In the genomic region with DNA sequence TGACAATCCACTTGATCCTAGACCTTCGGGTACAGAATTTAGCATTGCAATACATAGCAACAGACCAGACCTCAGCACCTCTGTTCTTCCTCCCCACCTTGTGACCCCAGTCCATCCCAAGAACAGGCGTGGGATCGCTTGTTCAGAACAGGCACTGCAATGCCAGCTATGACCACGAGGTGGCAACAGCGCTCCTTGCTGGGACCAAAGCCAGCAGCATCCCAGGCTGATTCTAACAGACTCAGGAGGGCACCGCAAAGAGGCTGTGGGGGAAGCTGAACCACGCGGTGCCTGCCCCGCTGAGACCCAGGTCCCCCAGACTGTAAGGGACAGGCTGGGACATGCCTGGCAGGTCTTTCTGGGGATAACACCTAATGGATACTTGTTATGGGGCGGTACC, we compare ENCODE assay signal across 8 mouse cellular contexts. TPM values are rescaled to one million over a fixed set of nuclear protein-coding genes. Genes with fewer than 3 reads are reported as not detected.
A peak's percentile ranks its signal among the peaks of the same experiment; 100 is the strongest.
DNase-seq lines count a peak whose midpoint lies in the region; ATAC-seq and TF ChIP-seq lines count a peak whose summit lies in the region.

No protein-coding gene starts in this region.

- WGBS in heart, embryonic 14.5 days: 2% methylated on average over 10 of the region's 10 CpGs
- WGBS in liver, embryonic 13.5 days (ENCODE audit: insufficient replicate concordance): 2% methylated on average over 10 of the region's 10 CpGs
- 5% methylated on average over 10 of the region's 10 CpGs for WGBS in neural tube, embryonic 11.5 days
- WGBS in stomach, embryonic 16.5 days: 2% methylated on average over 10 of the region's 10 CpGs

- H3K4me2 ChIP-seq in heart, embryonic 14.5 days (ENCODE audit: low read length): no peak overlapping the region
- H3K4me2 ChIP-seq in liver, embryonic 13.5 days: 0 out of 2 replicates have a peak overlapping the region, but pooled peaks have one; percentile 17
- no peak overlapping the region for H3K4me2 ChIP-seq in neural tube, embryonic 11.5 days (ENCODE audit: low read depth)
- no peak overlapping the region for H3K4me2 ChIP-seq in stomach, embryonic 16.5 days (ENCODE audit: low read depth, low read length)

- H3K4me1 ChIP-seq in bone marrow macrophage, adult 2 months (ENCODE audit: control insufficient read depth, insufficient read depth, low read length): no peaks in the 10 kb centered on the region; the same call in 1 of the 2 replicates
- no peaks in the 10 kb centered on the region for H3K4me1 ChIP-seq in embryonic fibroblast, embryonic 13.5 days (ENCODE audit: control insufficient read depth, insufficient read depth, low read length)
- no peaks in the 10 kb centered on the region for H3K4me1 ChIP-seq in heart, embryonic 14.5 days (ENCODE audit: control insufficient read depth in 2 of 2, insufficient read depth in 2 of 2, low read length in 2 of 2)
- H3K4me1 ChIP-seq in liver, embryonic 13.5 days (replicated peaks): peaks cover 19% of the 10 kb centered on the region
- H3K4me1 ChIP-seq in neural tube, embryonic 11.5 days (ENCODE audit: control insufficient read depth, insufficient read depth, low read length): no peaks in the 10 kb centered on the region
- no peaks in the 10 kb centered on the region for H3K4me1 ChIP-seq in stomach, embryonic 16.5 days (ENCODE audit: control insufficient read depth, insufficient read depth, low read length)

- TF ChIP-seq POLR2A in bone marrow macrophage, adult 2 months (IDR thresholded peaks at IDR 0.05; ENCODE audit: borderline replicate concordance, low read depth, low read length): no peak
- no peak for TF ChIP-seq POLR2A in embryonic fibroblast, embryonic 13.5 days (IDR thresholded peaks at IDR 0.05; ENCODE audit: low read depth, low read length)

- TF ChIP-seq CTCF in bone marrow macrophage, adult 2 months (IDR thresholded peaks at IDR 0.05; ENCODE audit: low read depth, low read length): peak; percentile 72
- peak; percentile 100 for TF ChIP-seq CTCF in embryonic fibroblast, embryonic 13.5 days (IDR thresholded peaks at IDR 0.05; ENCODE audit: borderline replicate concordance, insufficient read depth, low read length)

- no peaks in the 10 kb centered on the region for H3K9me3 ChIP-seq in heart, embryonic 14.5 days (ENCODE audit: control insufficient read depth, low read length)
- H3K9me3 ChIP-seq in liver, embryonic 13.5 days (replicated peaks): no peaks in the 10 kb centered on the region
- H3K9me3 ChIP-seq in neural tube, embryonic 11.5 days (ENCODE audit: control insufficient read depth, low read length): no peaks in the 10 kb centered on the region
- H3K9me3 ChIP-seq in stomach, embryonic 16.5 days (replicated peaks; ENCODE audit: control insufficient read depth, low read length): no peaks in the 10 kb centered on the region

- no peaks in the 10 kb centered on the region for H3K36me3 ChIP-seq in heart, embryonic 14.5 days (ENCODE audit: control insufficient read depth, insufficient read depth, low read length)
- no peaks in the 10 kb centered on the region for H3K36me3 ChIP-seq in liver, embryonic 13.5 days
- no peaks in the 10 kb centered on the region for H3K36me3 ChIP-seq in neural tube, embryonic 11.5 days (ENCODE audit: control insufficient read depth, insufficient read depth, low read length)
- no peaks in the 10 kb centered on the region for H3K36me3 ChIP-seq in stomach, embryonic 16.5 days (ENCODE audit: control insufficient read depth, insufficient read depth, low read length)

- no peaks in the 10 kb centered on the region for H3K27me3 ChIP-seq in heart, embryonic 14.5 days (ENCODE audit: control insufficient read depth, insufficient read depth, low read length)
- no peaks in the 10 kb centered on the region for H3K27me3 ChIP-seq in liver, embryonic 13.5 days
- no peaks in the 10 kb centered on the region for H3K27me3 ChIP-seq in neural tube, embryonic 11.5 days (ENCODE audit: control insufficient read depth, insufficient read depth, low read length)
- H3K27me3 ChIP-seq in stomach, embryonic 16.5 days (ENCODE audit: control insufficient read depth, insufficient read depth, low read length): no peaks in the 10 kb centered on the region

- H3K9ac ChIP-seq in heart, embryonic 14.5 days (ENCODE audit: low read length): no peak overlapping the region
- no peak overlapping the region for H3K9ac ChIP-seq in liver, embryonic 13.5 days
- no peak overlapping the region for H3K9ac ChIP-seq in neural tube, embryonic 11.5 days (ENCODE audit: low read length)
- no peak overlapping the region for H3K9ac ChIP-seq in stomach, embryonic 16.5 days (ENCODE audit: low read length)

- H3K4me3 ChIP-seq in bone marrow macrophage, adult 2 months (ENCODE audit: insufficient read depth, low read length): no peak overlapping the region
- no peak overlapping the region for H3K4me3 ChIP-seq in embryonic fibroblast, embryonic 13.5 days (ENCODE audit: insufficient read depth, low read length)
- H3K4me3 ChIP-seq in heart, embryonic 14.5 days (ENCODE audit: control insufficient read depth in 1 of 2, insufficient read depth in 1 of 2, low read depth in 1 of 2, low read length in 2 of 2): no peak overlapping the region
- no peak overlapping the region for H3K4me3 ChIP-seq in liver, embryonic 13.5 days (replicated peaks)
- H3K4me3 ChIP-seq in neural tube, embryonic 11.5 days (ENCODE audit: low read depth, low read length): no peak overlapping the region
- H3K4me3 ChIP-seq in stomach, embryonic 16.5 days (replicated peaks; ENCODE audit: low read length): no peak overlapping the region

- 0 out of 2 replicates have a peak, but pooled peaks have one; percentile 47 for ATAC-seq in heart, embryonic 14.5 days (ENCODE audit: insufficient number of reproducible peaks, insufficient read depth, low FRiP score, low read depth)
- ATAC-seq in liver, embryonic 13.5 days (ENCODE audit: low read depth): peak; percentile 58
- no peak; the same call in 1 of the 2 replicates for ATAC-seq in neural tube, embryonic 11.5 days (ENCODE audit: insufficient read depth, low FRiP score, low TSS enrichment)
- ATAC-seq in stomach, embryonic 16.5 days (ENCODE audit: insufficient read depth, low FRiP score): 0 out of 2 replicates have a peak, but pooled peaks have one; percentile 40

- H3K27ac ChIP-seq in bone marrow macrophage, adult 2 months (ENCODE audit: insufficient read depth, low read depth, low read length): no peak overlapping the region
- no peak overlapping the region for H3K27ac ChIP-seq in embryonic fibroblast, embryonic 13.5 days (ENCODE audit: insufficient read depth, low read length)
- H3K27ac ChIP-seq in heart, embryonic 14.5 days (replicated peaks in 1 of 2; ENCODE audit: control insufficient read depth in 1 of 2, insufficient read depth in 1 of 2, low read depth in 2 of 2, low read length in 2 of 2): no peak overlapping the region
- H3K27ac ChIP-seq in liver, embryonic 13.5 days: no peak overlapping the region
- no peak overlapping the region for H3K27ac ChIP-seq in neural tube, embryonic 11.5 days (ENCODE audit: low read depth, low read length)
- no peak overlapping the region for H3K27ac ChIP-seq in stomach, embryonic 16.5 days (ENCODE audit: low read length)

- DNase-seq in CD4-positive helper T cell, adult 2 months (ENCODE audit: low read depth, low spot score): peak; percentile 84
- DNase-seq in kidney, postnatal 10 days: peak; percentile 93
- DNase-seq in liver, embryonic 13.5 days: peak; percentile 71
- DNase-seq in neural tube, embryonic 11.5 days (ENCODE audit: low spot score): peak; percentile 92

RNA-seq across cellular contexts. Expression of a gene that starts 13.5 kb away (rescaled TPM):
- polyA plus RNA-seq in bone marrow macrophage, adult 2 months (2012; ENCODE audit: insufficient read depth, insufficient read length, missing spikeins): not detected in 2 replicates
- polyA plus RNA-seq in embryonic fibroblast, embryonic 13.5 days (2011; ENCODE audit: insufficient read length, low read depth, missing spikeins): not detected in 2 replicates
- polyA plus RNA-seq in heart, embryonic 14.5 days (2014; fragmentation: Nextera tagmentation; extraction: Ambion mirVana): 0.12 TPM in 1 of 2 replicates, not detected in the other
- not detected in 2 replicates for polyA plus RNA-seq in liver, embryonic 13.5 days (2015; fragmentation: Nextera tagmentation; extraction: Ambion mirVana)
- polyA plus RNA-seq in neural tube, embryonic 11.5 days (2014; fragmentation: Nextera tagmentation; extraction: Ambion mirVana): 1.8 and 2.5 TPM in 2 replicates
- 0.19 and 0.50 TPM in 2 replicates for polyA plus RNA-seq in stomach, embryonic 16.5 days (2015; fragmentation: Nextera tagmentation; extraction: Ambion mirVana)

RNA-seq across cellular contexts. Expression of a gene that starts 21.6 kb away (rescaled TPM):
- 151 and 159 TPM in 2 replicates for polyA plus RNA-seq in bone marrow macrophage, adult 2 months (2012; ENCODE audit: insufficient read depth, insufficient read length, missing spikeins)
- polyA plus RNA-seq in embryonic fibroblast, embryonic 13.5 days (2011; ENCODE audit: insufficient read length, low read depth, missing spikeins): 207 and 393 TPM in 2 replicates
- 113 and 126 TPM in 2 replicates for polyA plus RNA-seq in heart, embryonic 14.5 days (2014; fragmentation: Nextera tagmentation; extraction: Ambion mirVana)
- polyA plus RNA-seq in liver, embryonic 13.5 days (2015; fragmentation: Nextera tagmentation; extraction: Ambion mirVana): 226 and 262 TPM in 2 replicates
- 425 and 456 TPM in 2 replicates for polyA plus RNA-seq in neural tube, embryonic 11.5 days (2014; fragmentation: Nextera tagmentation; extraction: Ambion mirVana)
- 163 and 171 TPM in 2 replicates for polyA plus RNA-seq in stomach, embryonic 16.5 days (2015; fragmentation: Nextera tagmentation; extraction: Ambion mirVana)

RNA-seq across cellular contexts. Expression of a gene that starts 30.8 kb away (rescaled TPM):
- polyA plus RNA-seq in bone marrow macrophage, adult 2 months (2012; ENCODE audit: insufficient read depth, insufficient read length, missing spikeins): 76.7 and 85.6 TPM in 2 replicates
- polyA plus RNA-seq in embryonic fibroblast, embryonic 13.5 days (2011; ENCODE audit: insufficient read length, low read depth, missing spikeins): 15.6 and 30.9 TPM in 2 replicates
- 18.5 and 24.2 TPM in 2 replicates for polyA plus RNA-seq in heart, embryonic 14.5 days (2014; fragmentation: Nextera tagmentation; extraction: Ambion mirVana)
- polyA plus RNA-seq in liver, embryonic 13.5 days (2015; fragmentation: Nextera tagmentation; extraction: Ambion mirVana): 13.1 and 13.7 TPM in 2 replicates
- polyA plus RNA-seq in neural tube, embryonic 11.5 days (2014; fragmentation: Nextera tagmentation; extraction: Ambion mirVana): 19.3 and 24.4 TPM in 2 replicates
- 24.3 and 29.0 TPM in 2 replicates for polyA plus RNA-seq in stomach, embryonic 16.5 days (2015; fragmentation: Nextera tagmentation; extraction: Ambion mirVana)
